Mouse (Mus musculus) hematopoietic stem cell, adult 5-6 weeks (primary cell): ENCODE results near the gene Hmcn1. TPM values are rescaled to one million over a fixed set of nuclear protein-coding genes. Genes with fewer than 3 reads are reported as not detected.

Experiments
- ATAC-seq, 2 experiments: fragments of 125-278 bp in 1 of 2; replicated peaks in 1 of 2; 2 replicates each; pipeline ENCODE4 v1.8.0; 2016 to 2017; ENCODE audit warnings: inconsistent platforms in 2 of 2, mild to moderate bottlenecking in 2 of 2, moderate number of reproducible peaks in 2 of 2, low read depth in 1 of 2, moderate TSS enrichment in 1 of 2; ENCODE audit not compliant: low FRiP score in 2 of 2, poor library complexity in 2 of 2, severe bottlenecking in 2 of 2, insufficient read depth in 1 of 2, low TSS enrichment in 1 of 2
- total RNA-seq: library from RNA; stranded (forward); fragments of 172-1452, 232-1000 nt; gene quantifications from 2 replicates; pipeline ENCODE4 v1.2.3, GENCODE M21; 2017

The Hmcn1 gene
- total RNA-seq, 1 experiment from 2014 or later, result 0.05 TPM

DNA sequence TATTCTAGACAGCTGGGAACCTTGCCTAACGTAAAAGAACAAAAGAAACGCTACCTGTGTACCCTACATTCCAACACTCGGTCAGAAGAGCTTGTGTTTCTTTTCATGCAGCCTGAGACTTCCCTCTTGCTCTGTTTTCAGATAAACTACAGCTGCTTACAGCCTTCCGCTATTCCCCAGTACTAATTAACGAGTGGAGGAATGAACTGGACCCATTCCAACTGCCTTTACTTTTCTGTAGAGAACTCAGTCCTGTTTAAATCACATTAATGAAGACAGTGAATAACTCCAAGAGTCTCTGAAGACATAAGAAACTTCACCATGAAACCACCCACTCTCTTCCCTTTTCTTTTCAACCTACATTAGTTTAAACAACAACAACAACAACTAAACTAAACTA is 10.8 kb upstream of the Hmcn1 start:
- ATAC-seq, result no peak

- ATAC-seq, result peak; percentile 72 to 78
Observed at GRCm38 (mm10) chr1:151001868-151002428, 8.7 kb upstream of the Hmcn1 start.

DNA sequence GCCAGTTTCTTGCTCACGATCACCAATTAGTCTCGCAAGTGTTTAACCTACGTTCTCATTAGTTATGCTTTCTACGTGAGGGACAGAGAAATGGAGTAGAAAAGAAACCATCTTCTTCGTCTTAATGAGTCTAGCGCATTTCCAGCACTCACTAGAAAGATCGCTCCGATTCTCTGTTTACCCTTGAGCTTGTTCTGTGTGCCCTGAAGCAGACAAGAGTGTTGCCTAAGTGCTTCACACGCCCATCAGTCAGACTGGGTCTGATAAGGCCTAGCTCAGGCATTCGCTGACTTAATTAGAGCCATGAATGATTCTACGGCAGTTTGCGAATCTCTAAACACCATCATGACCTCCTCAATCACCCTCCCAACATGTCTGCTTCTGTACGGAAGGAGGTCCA is 7.5 kb upstream of the Hmcn1 start:
- ATAC-seq, result no peak

- ATAC-seq, result no peak
Observed at GRCm38 (mm10) chr1:150994612-150995011, 1.4 kb upstream of the Hmcn1 start.

DNA sequence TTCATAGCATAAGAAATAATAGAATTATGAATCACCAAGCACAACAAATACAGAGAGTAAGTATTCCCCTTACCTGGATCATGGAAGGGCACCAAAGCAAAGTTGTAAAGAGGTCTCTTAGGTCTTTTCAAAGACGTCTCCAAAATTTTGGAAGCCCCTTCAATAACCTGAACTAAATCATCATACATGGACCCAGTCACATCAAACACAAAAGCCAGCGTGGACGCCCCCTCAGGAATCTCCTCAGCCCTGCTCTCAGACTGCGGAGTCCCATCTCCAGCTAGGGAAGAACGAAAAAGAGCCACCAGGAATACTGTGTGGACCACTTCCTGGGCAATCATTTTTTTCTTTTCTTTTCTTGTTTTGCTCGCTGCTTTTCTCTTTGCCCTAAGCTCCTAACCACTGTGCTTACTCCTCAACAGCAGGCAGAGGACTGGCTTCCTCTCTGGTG is 499 bp downstream of the Hmcn1 start:
- ATAC-seq, result 0 out of 4 replicates have a peak, but pooled peaks of 1 of the 2 experiments have one; percentile 5

DNA sequence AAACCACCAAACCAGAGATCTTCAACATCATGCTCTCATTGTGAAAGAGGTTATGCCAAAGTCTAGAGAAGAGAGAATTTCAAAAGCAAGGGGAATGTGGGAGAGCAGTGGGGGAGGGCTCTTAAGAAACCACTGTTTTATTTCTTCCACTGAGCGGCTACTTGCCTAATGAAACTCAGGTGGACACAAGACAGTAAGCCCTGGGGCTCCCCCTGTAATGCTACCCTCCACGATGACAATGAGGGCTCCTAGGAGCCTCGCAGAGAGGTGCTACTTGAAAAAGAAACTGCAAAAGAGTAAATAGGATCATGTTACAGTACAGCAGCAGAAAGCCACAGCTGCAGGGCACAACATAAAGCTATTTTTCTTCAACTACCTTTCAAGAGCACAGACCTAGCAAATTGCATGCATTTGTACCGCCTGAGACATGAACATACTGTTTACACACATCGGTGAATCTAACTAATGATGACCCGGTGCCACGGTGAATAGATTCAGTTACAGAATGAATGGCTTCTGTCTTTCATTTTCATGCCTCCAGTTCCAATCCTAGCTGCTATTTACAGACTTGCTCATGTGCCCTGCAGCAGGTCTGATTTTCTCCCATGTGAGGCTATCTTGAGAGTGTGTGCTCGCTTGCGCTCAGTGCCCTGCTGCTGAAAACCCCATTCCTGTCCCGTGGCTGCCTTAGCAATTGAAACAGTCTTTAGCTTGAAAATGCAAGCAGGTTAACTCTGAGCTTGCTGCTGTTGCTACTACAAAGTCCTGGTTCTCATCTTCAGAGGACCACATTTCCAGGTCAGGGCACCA is 1.3 kb downstream of the Hmcn1 start:
- ATAC-seq, result peak; percentile 25 to 37; a peak in 2 of 4 replicates

DNA sequence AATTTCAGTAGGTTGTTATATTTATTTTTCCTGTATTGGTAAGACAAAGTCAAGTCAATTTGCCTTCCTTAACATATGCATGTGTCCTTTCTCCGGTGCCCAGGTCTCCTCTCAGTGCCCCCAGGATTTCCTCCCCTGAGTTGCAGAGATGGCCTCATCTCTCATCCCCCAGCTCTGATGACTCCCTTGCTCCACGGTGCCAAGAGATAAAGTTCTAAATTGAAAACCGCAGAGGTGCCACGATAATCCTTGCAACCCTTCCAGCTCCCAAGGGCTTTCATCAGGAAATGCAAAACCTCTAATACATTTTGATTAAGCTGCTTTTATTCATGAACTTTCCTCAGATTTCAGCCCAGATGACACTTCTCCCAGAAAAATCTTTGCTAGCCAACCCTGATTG is 8.3 kb downstream of the Hmcn1 start:
- ATAC-seq, result no peak

GRCm38 (mm10) chr1:150984092-150984503 is 9.1 kb downstream of the Hmcn1 start:
- ATAC-seq, result no peak

- ATAC-seq, result no peak
Observed at GRCm38 (mm10) chr1:150978651-150979050, 14.6 kb downstream of the Hmcn1 start.

DNA sequence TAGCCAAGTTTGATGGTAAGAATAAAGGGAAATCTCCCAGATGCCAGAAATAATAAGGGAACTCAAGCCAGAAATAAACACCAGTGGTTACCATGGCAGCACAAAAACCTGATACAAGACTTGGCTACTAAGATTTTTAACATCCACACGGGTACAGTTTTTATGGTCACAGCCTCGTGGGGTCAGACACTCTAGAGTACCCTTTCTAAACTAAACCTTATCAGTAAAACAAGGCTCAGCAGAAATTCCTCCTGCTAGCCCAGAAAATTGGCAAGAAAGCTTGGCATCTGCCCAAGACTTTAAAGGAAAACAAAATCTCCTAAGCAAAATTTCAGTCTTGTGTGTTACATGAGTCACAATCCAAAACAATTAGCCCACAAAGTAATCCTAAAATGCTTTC is 17.0 kb downstream of the Hmcn1 start:
- no peak for ATAC-seq

DNA sequence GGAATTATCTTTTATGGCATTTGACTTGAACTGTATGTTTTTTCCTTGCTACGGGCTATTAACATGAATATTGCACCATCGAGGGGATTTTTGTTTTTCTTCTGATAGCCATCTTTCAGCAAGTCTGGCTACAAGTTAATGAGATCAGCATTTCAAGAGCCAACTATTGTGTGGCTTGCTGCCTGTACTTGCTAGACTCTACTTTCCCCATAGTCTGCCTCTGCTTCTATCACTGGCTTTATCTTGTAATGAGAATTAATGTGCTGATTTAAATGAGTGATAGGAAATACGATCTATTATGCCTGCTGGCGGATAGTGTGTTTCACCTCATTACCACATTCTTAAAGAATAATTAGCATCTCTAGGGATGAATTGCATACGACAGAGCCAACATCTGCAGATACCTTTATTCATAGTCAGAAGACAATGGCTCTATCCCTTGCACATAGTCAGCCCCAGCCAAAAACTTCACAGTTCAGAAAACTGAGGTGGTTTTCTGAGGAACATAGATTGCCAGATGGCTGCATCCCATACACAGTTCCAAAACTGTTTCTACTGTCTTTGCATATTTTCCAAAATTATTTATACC is 33.7 kb downstream of the Hmcn1 start:
- no peak for ATAC-seq

DNA sequence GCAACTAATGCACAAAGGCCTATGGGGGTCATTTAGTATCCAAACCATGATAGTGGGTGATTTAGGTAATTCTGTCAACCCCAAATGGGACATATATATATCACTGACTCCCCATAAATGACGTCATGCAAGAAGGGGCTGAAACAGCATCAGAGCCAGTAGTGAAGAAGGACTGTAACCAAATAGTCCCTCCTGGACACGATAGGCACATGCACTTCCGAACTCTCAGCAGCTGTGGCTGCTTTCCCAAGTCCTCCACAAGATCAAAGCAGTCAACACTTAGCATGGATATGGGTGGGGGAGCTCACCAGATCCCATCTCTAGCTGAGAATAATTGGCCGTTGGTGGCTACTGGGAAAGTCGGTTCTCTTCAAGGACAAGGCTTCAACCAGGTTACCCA is 42.2 kb downstream of the Hmcn1 start:
- ATAC-seq, result no peak

DNA sequence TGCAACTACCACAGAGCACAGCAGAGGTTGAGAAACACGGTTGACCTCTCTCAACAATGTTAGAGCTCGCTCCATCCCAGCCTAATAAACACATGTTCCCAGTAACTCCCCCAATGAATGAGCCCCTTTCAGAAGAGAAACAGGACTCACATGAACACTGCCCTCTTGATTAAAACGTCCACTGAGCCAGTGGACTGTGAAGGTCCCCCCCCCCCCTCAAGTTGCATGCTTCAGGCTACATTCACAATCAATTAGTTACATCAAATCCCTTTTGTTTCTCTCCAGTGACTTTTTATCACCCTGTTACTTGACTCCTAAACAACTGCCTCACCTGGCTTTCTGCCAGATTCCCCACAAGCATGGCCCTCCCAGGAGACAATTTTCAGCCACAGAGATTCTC is 43.2 kb downstream of the Hmcn1 start:
- ATAC-seq, result no peak

DNA sequence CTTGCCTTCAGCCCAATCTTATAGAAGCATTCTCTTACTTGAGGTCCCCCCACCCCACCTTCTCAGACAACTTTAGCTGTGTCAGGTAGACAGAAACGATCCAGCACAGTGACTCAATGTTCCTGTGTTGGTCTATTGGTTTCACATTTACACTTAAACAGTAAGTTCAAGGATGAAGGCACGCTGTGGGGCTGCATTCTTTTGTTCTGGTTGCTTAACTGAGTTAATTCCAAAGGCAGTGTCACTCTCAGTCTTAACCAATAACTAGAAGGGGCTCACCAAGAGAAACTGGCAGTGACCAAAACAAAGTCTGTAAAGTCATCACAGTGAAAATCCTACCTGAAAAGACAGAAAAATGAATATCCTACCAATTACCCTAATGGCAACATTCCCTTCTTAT is 44.3 kb downstream of the Hmcn1 start:
- no peak for ATAC-seq

- no peak for ATAC-seq
Observed at GRCm38 (mm10) chr1:150943601-150944000, 49.6 kb downstream of the Hmcn1 start.

DNA sequence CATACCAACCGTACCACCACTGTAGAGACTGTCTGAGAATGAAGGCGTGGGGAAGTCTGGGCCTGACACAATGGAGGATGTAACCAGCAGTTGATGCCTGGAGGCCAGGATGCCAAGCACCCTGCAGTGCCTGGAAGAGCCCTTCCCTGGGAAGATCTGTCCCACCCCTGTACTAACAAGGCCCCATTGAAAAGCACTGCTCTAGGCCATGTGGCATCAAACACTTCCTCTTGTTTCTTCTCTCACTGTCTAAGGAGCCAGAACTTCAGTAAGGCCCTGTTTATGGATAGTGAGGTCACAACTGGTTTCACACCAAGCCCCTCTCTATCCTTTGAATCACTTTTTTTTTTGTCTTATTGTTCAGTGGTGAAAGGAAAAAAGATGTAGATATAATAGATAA is 51.1 kb downstream of the Hmcn1 start:
- ATAC-seq, result no peak

- no peak for ATAC-seq
Observed at GRCm38 (mm10) chr1:150936821-150937220, 56.4 kb downstream of the Hmcn1 start.

GRCm38 (mm10) chr1:150933616-150934015 is 59.6 kb downstream of the Hmcn1 start:
- no peak for ATAC-seq
